Mouse (Mus musculus): Measurements from ENCODE around the gene Aanat.

GRCm38 (mm10) chr11:116598193-116598592, 12.0 kb downstream of the Aanat start:
- TF ChIP-seq ZNF384 (IDR thresholded peaks at IDR 0.05; ENCODE audit: low read depth, low read length) (no peak), EP300 (IDR thresholded peaks at IDR 0.05; ENCODE audit: low read length) (no peak), CTCF (conservative IDR thresholded peaks at IDR 0.05 in 1 of 2, IDR thresholded peaks at IDR 0.05 in 1 of 2; ENCODE audit: low read depth in 2 of 2, low read length in 2 of 2) (no peak), PAX5 (IDR thresholded peaks at IDR 0.05; ENCODE audit: low read length) (no peak), SIN3A (IDR thresholded peaks at IDR 0.05; ENCODE audit: low read length) (no peak)
